Mouse (Mus musculus) regulatory T cell (primary cell): Measurements from ENCODE around the gene Ttc23.

ENCODE experiments used
- in situ Hi-C: fragments of 300-600 bp; cut with MboI, MseI; formaldehyde crosslinking; loops from one replicate; pipeline ENCODE4 v1.15.1; 2025; ENCODE audit warnings: high pct_unique_total_duplicates

The Ttc23 gene

GRCm38 (mm10) chr7:67740382-67740781, 93.2 kb downstream of the Ttc23 start:
- in situ Hi-C loops = no loop called here

GRCm38 (mm10) chr7:67740796-67741195, 93.6 kb downstream of the Ttc23 start:
- in situ Hi-C loops = no loop called here

DNA sequence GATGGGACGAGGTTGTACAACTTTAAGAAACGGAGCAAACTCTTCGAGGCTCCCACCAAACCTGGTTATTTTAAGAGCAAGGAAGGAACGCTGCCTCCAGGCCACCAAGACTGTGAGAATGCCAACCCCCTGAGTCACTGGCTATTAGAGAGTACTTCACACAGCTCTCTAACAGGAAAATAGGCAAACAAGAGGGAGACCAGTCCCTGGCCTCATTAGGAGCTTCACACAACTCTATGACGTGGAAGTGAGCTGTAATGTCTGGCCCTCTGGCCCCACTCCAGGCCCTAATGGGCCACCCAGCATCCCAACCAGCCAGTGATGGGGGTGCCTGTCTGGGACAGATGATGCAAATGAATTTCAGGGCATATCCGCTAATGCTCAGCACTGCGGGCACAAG, 94.5 kb downstream of the Ttc23 start:
- in situ Hi-C loops = no loop called here

- in situ Hi-C loops = no loop called here
Measured at GRCm38 (mm10) chr7:67747731-67748305, 100.6 kb downstream of the Ttc23 start.

DNA sequence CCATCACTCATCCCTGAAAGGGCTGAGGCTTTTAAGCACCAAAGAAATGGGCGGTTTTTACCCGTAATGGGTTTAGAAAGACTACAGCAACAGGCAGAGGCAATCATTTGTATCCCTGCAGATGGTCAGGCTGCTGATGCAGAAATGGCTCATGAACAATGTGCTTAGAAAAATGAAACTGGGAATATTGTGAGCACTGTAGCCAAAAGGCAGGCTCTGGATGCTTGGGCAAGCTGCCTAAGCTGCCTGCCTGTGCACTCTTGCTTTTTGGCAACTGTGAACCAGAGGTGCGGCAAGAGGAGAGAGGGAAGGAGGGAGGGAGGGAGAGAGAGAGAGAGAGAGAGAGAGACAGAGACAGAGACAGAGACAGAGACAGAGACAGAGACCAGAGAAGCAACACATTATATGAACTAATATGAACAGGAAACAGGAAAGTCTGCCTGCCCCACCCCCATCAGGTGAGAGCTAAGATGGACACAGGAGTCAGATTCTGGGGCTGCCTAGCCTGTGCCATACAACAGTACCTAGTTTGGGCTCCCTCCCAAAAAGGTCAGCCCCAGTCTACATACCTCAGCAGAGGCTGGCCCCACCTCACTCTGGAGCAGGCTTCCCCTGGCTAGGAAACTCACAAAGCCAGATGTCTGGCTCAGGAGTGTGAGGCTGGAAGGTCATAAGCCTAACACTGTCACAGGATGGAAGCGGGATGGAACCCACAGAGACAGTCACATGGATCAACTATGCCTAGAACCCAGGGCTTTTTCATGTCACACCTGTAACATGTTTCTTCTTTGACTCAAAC, 102.4 kb downstream of the Ttc23 start:
- in situ Hi-C loops = no loop called here

DNA sequence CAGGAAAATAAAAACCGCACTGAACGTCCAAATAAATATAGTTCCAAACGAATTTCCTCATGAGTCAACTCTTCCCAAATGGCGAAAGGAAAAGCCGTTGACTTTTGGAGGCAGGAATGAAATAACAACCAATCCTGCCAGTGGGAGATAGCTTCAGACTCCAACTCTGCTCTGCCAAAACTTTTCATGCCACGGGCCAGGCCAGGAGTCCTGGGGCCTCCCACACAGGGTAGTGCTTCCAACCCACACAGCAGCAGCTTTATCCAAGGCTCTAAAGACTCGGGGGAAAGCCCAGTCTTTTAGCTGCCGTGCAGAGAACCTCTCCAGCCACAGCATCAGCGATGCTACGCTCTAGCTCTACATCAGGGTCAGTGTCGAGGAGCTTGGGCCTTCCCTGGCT, 107.4 kb downstream of the Ttc23 start:
- in situ Hi-C loops = no loop called here

DNA sequence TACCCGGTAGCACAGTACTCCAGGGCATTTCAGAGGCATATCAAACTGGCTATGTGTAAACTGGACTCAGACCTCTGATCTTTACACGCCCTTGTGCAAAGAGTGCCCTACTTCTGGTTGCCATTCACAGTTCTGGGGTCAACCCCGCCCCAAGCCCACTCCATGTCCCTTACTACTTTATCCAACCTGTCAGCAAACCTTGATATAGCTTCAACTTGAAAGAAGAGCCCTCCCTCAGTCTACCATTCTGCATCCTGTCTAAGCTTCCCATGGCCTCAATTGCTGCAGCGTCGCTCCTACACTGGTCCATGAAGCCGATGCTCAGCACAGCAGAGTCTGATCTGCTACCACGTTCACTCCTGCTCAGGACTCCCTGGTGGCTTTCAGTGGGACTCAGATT, 108.2 kb downstream of the Ttc23 start:
- in situ Hi-C loops = no loop called here

DNA sequence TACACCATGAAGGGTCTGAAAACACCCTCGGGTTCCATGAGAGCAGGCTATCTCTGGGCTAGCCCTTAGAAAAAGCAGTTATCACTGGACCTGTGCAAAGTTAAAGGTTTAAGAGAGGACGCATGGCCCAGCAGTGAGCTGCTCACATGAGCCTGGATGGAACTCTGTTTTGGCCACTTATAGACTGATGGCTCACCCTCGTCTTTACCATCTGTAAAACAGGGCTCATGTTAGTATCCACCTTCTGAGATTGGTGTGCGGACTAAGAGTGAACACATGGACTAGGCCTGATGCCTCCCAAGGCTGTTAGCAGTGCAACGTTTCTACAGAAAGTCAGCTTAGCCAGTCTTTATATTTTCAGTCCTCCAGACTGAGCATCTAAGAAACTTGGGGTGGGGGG, 109.4 kb downstream of the Ttc23 start:
- in situ Hi-C loops = no loop called here

GRCm38 (mm10) chr7:67758506-67758857, 111.3 kb downstream of the Ttc23 start:
- in situ Hi-C loops = no loop called here

DNA sequence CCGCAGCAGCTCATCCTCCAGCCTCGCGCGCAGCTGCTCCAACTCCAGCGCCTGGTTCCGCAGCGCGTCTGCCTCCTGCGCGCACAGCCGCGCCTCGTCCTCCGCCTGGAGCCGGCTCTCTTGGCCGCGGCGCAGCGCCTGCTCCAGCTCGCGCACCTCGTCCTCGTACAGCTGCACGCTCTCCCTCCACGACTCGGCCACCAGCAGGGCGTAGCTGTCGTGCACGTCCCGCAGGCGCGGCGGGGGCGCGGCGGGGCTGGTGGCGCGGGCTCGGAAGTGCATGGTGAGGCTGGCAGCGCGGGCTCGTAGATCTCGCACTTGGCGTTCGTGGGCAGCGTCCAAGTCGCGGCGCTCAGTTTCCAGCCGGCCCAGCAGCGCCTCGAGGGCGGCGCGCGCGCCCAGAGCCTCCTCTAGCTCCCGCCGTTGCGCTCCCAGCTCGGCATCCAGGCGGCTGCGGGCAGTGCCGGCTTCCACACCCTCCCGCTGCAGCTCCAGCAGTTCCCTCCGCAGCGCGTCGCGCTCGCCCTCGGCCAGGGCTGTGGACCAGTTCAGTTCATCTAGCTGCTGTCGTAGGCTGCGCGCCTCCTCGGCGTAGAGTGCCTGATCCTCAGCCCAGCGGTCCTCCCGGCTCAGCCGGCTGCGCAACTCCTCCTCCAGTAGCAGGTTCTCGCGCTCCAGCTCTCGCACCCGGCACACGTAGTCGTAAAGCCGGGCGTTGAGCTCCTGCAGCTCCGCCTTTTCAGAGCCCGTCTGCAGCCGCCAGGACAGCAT, 111.8 kb downstream of the Ttc23 start:
- in situ Hi-C loops = no loop called here

GRCm38 (mm10) chr7:67759629-67759995, 112.4 kb downstream of the Ttc23 start, which contains the start of gene Synm:
Gene Synm, minus strand, starts transcription at chr7:67759742.
- in situ Hi-C loops = no loop called here

GRCm38 (mm10) chr7:67763625-67764024, 116.4 kb downstream of the Ttc23 start:
- in situ Hi-C loops = no loop called here

DNA sequence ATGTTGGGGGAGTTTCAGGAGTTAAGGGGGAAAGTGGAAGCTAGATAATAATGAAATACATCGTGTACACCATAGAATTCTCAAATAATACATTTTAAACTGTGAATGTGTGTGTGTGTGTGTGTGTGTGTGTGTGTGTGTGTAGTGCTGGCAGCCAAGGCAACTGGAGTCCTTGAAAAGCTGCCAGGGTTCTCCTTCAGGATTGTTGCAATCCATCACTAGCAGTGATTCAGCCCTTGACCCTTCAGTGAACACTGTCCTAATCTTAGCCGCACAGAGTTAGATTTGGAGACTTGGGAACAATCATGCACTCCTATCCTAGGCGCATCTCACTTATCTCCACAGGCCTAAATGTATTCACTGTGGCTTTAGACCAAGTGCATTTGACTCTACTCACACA, 120.9 kb downstream of the Ttc23 start:
- in situ Hi-C loops = loop anchor here (5.0 kb wide), 1 partner anchor 91 kb away; no protein-coding TSS in a partner anchor

- in situ Hi-C loops = loop anchor here (5.0 kb wide), 1 partner anchor 92 kb away; no protein-coding TSS in a partner anchor
Measured at GRCm38 (mm10) chr7:67769487-67769886, 122.3 kb downstream of the Ttc23 start.

GRCm38 (mm10) chr7:67772231-67772630, 125.0 kb downstream of the Ttc23 start:
- in situ Hi-C loops = loop anchor here (5.0 kb wide), 1 partner anchor 310 kb away; no protein-coding TSS in a partner anchor

DNA sequence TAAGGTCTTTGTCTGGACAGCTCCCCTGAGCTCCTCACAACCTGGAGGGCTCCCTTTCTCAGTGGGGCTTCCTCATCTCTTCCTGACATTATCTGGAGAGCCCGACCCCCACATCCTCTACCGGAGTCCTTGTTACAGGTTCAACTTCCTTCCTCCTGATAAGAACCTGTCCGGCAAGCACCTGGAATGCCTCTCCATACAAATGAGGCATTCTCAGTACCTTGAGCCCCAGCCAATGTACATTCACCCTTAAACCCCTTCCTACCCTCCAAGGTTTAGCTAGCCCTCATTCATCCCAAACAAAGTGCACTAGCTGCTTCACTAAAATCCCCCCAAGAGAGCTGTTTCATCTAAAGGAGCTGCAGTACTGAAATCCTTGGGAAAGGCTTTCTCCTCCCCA, 128.4 kb downstream of the Ttc23 start:
- in situ Hi-C loops = loop anchor here (25.0 kb wide), 1 partner anchor 537 kb away; no protein-coding TSS in a partner anchor

DNA sequence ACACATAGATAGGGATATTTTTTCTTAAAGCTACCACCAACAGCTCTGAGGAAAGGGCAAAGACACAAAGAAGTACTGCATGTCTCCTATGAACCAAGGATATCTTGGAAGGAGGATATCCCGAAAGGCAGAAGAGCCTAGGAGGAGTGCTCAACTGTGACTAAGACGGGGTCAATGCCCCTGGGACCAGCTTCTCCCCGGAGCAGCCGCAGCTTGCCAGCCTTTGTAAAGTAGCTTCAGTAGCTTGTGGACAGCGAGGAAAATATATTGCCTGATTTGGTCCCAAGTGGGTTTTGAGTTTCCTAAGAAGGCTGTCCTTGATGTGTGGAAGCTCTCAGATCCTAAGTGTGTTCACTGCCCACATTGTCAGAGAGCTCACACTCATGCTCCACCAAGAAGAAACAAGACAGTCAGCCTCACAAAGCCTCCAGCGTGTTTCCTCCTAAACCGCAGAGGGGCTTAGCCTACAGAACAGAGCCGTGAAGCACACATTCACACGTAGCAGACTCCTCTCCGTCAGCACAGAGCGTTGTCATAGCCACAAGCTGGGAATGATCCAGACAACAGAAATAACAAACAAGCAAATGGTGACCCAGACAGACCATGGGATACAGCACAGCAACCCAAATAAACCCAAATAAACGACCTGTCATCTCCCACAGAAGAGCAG, 129.6 kb downstream of the Ttc23 start:
- in situ Hi-C loops = loop anchor here (25.0 kb wide), 1 partner anchor 536 kb away; no protein-coding TSS in a partner anchor

- in situ Hi-C loops = loop anchor here (25.0 kb wide), 1 partner anchor 524 kb away; no protein-coding TSS in a partner anchor
Measured at GRCm38 (mm10) chr7:67787861-67788260, 140.7 kb downstream of the Ttc23 start.

GRCm38 (mm10) chr7:67788713-67789112, 141.5 kb downstream of the Ttc23 start:
- in situ Hi-C loops = loop anchor here (25.0 kb wide), 1 partner anchor 524 kb away; no protein-coding TSS in a partner anchor

DNA sequence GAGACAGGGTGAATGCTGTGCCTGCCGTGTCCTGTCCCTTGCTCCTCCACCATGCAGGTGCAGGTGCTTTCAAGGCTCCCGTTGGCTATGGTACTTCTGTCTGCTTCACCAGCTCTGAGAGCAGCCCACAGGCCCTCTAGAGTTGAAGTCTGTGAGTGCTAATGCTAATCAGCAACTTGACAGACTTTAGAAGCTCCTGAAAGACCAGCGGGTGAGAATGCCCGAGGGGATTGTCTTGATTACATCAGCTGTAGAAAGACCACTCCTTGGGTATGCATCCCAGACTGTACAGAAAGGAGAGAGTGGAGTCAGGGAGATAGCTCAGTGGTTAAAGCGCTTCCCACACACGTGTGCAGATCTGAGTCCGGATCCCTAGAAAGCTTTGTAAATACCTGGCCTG, 144.0 kb downstream of the Ttc23 start:
- in situ Hi-C loops = loop anchor here (25.0 kb wide), 1 partner anchor 521 kb away; no protein-coding TSS in a partner anchor

DNA sequence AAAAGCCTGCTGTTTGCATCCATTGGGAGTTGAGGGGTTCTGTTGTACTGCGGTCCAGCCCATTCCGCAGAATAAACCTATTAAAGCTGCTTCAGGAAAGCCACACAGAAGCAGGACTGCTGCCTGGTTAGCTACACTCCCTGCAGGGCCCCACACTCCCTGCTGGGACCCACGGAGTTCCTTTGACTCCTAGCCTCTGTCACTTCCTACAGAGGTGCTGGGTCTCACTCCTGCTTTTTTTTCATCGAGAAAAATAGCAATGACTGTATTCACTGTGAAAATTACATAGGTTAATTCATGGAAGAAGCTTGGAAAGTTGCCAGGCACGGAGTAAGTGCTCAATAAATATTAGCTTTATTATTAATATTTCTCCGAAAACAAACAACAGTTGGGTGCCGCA, 146.2 kb downstream of the Ttc23 start:
- in situ Hi-C loops = loop anchor here (25.0 kb wide), 1 partner anchor 519 kb away; no protein-coding TSS in a partner anchor
